Mouse (Mus musculus) MN1 (cell line): ENCODE measurements around the gene Lamc3.

ENCODE experiments used
- DNase-seq: peaks from one replicate; pipeline ENCODE4 v3.0.0-alpha.2; 2016; ENCODE audit warnings: low spot score

Lamc3 gene

DNA sequence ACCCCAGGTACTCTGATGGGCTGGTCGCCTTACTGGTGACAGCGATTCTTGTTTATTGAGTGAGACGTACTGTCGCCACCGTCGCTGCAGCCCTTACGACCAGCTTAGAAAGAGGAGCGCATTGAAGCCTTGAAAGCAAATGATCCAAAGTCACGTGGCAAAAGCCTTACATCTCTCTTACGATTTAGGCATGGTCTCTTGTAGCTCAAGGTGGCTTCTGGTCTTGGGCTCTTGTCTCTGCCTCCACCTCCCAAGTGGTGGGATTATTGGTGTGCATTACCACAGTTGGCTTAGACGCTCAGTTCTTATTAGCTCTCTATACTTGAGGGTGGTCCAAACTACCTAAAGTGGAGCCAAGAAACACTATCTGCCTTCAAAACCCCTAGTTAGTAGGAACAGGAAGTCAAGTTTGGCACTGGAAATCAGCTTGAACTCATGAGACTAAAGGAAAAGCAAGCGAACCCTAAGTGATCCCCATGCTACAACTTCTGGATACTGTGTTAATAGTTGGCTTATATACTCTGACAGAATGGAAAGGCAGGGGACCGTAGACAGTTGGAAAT is 87.8 kb downstream of the Lamc3 start:
- peak; percentile 48 for DNase-seq

DNA sequence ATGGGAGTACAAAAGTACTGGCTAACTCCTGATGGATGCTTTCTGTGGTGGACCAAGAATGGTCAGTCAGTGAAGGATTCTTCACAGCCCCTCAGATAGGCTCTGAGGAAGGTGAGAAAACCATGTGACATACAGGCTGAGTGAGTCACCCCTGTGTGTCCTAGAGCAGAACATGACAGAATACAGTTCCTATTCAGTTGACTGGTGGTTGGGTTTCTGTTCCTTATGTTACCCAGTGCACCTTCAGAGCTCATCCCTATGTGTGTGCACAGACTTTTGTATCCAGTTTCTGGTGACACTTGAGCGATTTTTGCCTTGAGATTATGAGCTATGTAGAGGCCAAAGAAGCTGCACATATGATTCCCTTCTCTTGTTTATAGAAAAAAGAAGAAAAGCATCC is 100.7 kb downstream of the Lamc3 start:
- DNase-seq = no peak

DNA sequence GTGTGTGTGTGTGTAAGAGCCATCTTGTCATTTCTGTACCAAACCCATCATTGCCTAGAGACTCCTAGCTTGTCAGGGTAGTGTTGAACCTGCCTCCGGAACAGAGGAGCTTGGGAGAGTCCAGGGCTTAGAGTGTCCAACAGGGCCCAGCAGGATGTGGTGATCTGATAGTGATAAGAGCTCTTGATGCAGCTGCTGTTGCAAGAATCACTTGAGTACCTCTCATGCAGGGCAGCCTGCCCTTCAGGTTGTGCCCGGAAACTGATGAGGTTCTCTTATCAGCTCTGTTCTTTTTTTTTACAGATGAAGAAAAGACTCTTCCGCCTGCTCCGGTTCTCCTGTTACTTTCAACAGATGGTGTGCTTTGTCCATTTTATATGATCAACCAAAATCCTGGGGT is 103.9 kb downstream of the Lamc3 start:
- DNase-seq = no peak

DNA sequence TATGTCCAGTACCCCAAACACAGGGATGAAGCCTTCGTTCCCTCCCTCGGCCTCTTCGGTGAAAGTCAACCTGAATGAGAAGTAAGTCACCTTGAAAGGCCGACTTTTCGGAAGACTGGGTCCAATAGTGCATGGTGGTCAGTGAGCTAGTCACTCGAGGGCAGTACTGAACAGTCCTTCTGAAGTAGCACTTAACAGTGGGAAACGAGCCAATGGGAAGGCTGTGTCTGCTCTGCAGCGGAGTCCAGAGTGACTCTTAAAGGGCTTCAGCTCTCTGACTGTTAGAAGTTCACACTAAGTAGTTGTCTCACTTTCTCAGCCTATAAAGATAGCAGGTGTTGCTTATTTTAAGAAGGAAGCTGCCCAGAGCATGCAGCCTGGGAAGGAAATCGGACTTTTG is 107.8 kb downstream of the Lamc3 start:
- DNase-seq = no peak

DNA sequence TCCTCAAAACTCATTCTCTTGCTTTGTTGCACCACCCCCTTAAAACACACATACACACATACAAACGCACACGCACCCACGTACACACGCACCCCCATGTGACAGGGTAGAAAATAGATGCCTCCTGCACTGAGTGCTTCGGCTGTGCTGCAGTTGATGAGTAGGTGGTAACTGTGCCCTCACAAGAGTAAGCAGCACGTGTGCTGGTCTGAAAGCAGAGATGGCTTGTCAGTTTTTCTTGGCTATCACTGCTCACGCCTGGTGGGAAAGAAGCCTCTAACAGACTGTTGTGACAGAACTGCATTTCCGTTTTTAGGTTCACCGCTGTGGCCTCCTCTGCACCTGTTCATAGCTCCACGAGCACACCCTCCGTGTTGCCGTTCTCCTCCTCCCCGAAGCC is 109.0 kb downstream of the Lamc3 start:
- no peak for DNase-seq
